Mouse (Mus musculus) liver, embryonic 14.5 days (tissue): ENCODE data around the gene Tsc22d1. TPM values are rescaled to one million over a fixed set of nuclear protein-coding genes. Genes with fewer than 3 reads are reported as not detected.

Experiments used
- ATAC-seq: fragments of 200-750 bp; cut with Nextera tagmentation; 2 replicates; pipeline ENCODE4 v1.8.0; 2017; ENCODE audit warnings: moderate number of reproducible peaks, mild to moderate bottlenecking, moderate library complexity; ENCODE audit not compliant: insufficient read depth
- DNase-seq, 3 experiments: peaks; one replicate each; pipeline ENCODE4 v3.0.0-alpha.2; 2012 to 2013; ENCODE audit warnings: low read depth in 3 of 3, low spot score in 3 of 3
- H3K27ac ChIP-seq: fragments of 300-500 bp; sonication (generic); 2 replicates; pipeline ENCODE4 v1.5.1; 2014; ENCODE audit warnings: moderate library complexity, mild to moderate bottlenecking, control low read depth, inconsistent platforms
- H3K27me3 ChIP-seq: fragments of 300-500 bp; sonication (generic); 2 replicates; pipeline ENCODE4 v1.6.1; 2014; ENCODE audit warnings: mild to moderate bottlenecking, low read length, moderate library complexity; ENCODE audit not compliant: control insufficient read depth, insufficient read depth
- H3K36me3 ChIP-seq: fragments of 300-500 bp; sonication (generic); replicated peaks from 2 replicates; pipeline ENCODE4 v1.6.1; 2014; ENCODE audit warnings: low read depth; ENCODE audit not compliant: control insufficient read depth, insufficient read depth
- H3K4me1 ChIP-seq, 2 experiments: fragments of 200-500 bp in 1 of 2; fragments of 300-500 bp in 1 of 2; sonication (generic) in 1 of 2; replicated peaks; 2 replicates each; pipeline ENCODE4 v1.6.1; 2012 to 2014; ENCODE audit warnings: antibody characterized with exemption in 1 of 2, inconsistent platforms in 1 of 2, low read length in 1 of 2; ENCODE audit not compliant: control insufficient read depth in 2 of 2, insufficient read depth in 2 of 2
- H3K4me2 ChIP-seq: fragments of 300-500 bp; sonication (generic); 2 replicates; pipeline ENCODE4 v1.6.1; 2014; ENCODE audit warnings: low read depth, mild to moderate bottlenecking, control low read depth, moderate library complexity
- H3K4me3 ChIP-seq, 2 experiments: fragments of 200-500 bp in 1 of 2; fragments of 300-500 bp in 1 of 2; sonication (generic) in 1 of 2; 2 replicates each; pipeline ENCODE4 v1.5.1; 2012 to 2014; ENCODE audit warnings: low read depth in 2 of 2, low read length in 2 of 2, mild to moderate bottlenecking in 2 of 2, control low read depth in 1 of 2, inconsistent platforms in 1 of 2, moderate library complexity in 1 of 2; ENCODE audit not compliant: insufficient read depth in 1 of 2
- H3K9ac ChIP-seq: fragments of 300-500 bp; sonication (generic); replicated peaks from 2 replicates; pipeline ENCODE4 v1.6.1; 2014; ENCODE audit warnings: mild to moderate bottlenecking, control low read depth, moderate library complexity
- H3K9me3 ChIP-seq: fragments of 300-500 bp; sonication (generic); 2 replicates; pipeline ENCODE4 v1.6.1; 2016; ENCODE audit warnings: low read length, mixed read lengths; ENCODE audit not compliant: control insufficient read depth
- CTCF ChIP-seq: IDR thresholded peaks from 2 replicates; pipeline ENCODE4 v1.5.1; 2016; ENCODE audit warnings: antibody characterized with exemption, low read depth, control low read depth
- EP300 ChIP-seq: IDR thresholded peaks from 2 replicates; pipeline ENCODE4 v1.6.1; 2016; ENCODE audit warnings: antibody characterized with exemption, low read depth
- WGBS: fragments of 180-500 bp; shearing (Covaris S2); extraction: QIAGEN DNeasy Blood & Tissue Kit; methylation state at CpG from one replicate; pipeline ENCODE4 v1.1.7; 2014; ENCODE audit not compliant: insufficient replicate concordance; 5-methylcytosine and 5-hydroxymethylcytosine counted together
- polyA plus RNA-seq, 2 experiments: library from polyadenylated mRNA; depleted of rRNA in 1 of 2; stranded (reverse) in 1 of 2; unstranded in 1 of 2; fragments of >200 nt; fragmentation: Nextera tagmentation in 1 of 2; extraction: Ambion mirVana in 1 of 2; gene quantifications; 2 replicates each; pipeline versions ENCODE4 v1.2.1 to v1.2.3; 2012 to 2014

Tsc22d1 gene
- polyA plus RNA-seq (2012; rRNA removed) (48.0 and 61.3 TPM in 2 replicates), polyA plus RNA-seq (2014; fragmentation: Nextera tagmentation; extraction: Ambion mirVana) (115 and 129 TPM in 2 replicates)

- H3K4me3 ChIP-seq: peak within 1 kb of the TSS; percentile 52 to 57
- peaks cover 0 to 2% of the 10 kb centered on the region in 2 experiments; a peak in 1 of 4 replicates for H3K4me1 ChIP-seq
- no peak for TF ChIP-seq EP300
- TF ChIP-seq CTCF: no peak
- ATAC-seq: peak; percentile 21
- peaks cover 30% of the 10 kb centered on the region for H3K27me3 ChIP-seq
- H3K27ac ChIP-seq: no peak within 1 kb of the TSS
- H3K4me2 ChIP-seq: peak within 1 kb of the TSS; percentile 70
- H3K9ac ChIP-seq: peak within 1 kb of the TSS; percentile 44
- WGBS: under 1% methylated on average over 105 of the region's 128 CpGs
- no peak for DNase-seq
- no peaks in the 10 kb centered on the region for H3K36me3 ChIP-seq
- no peaks in the 10 kb centered on the region for H3K9me3 ChIP-seq
Observed at GRCm38 (mm10) chr14:76414862-76415780, at the start of gene Tsc22d1. TSS of gene Tsc22d1 (plus strand) at chr14:76414961.

- no peak for ATAC-seq
- Histone ChIP-seq H3K27ac (no peak overlapping the region), H3K27me3 (no peaks in the 10 kb centered on the region), H3K4me2 (no peak overlapping the region), H3K9ac (no peak overlapping the region), H3K9me3 (no peaks in the 10 kb centered on the region), H3K36me3 (no peaks in the 10 kb centered on the region), H3K4me3 (no peak overlapping the region), H3K4me1 (no peaks in the 10 kb centered on the region)
- no peak for TF ChIP-seq CTCF
- DNase-seq: no peak
- 76% methylated on average over 6 of the region's 6 CpGs for WGBS
Observed at GRCm38 (mm10) chr14:76373638-76374037, 41.1 kb upstream of the Tsc22d1 start.

- Histone ChIP-seq H3K36me3 (no peaks in the 10 kb centered on the region), H3K9ac (no peak overlapping the region), H3K9me3 (no peaks in the 10 kb centered on the region), H3K4me1 (no peaks in the 10 kb centered on the region), H3K27ac (no peak overlapping the region), H3K4me2 (no peak overlapping the region), H3K27me3 (no peaks in the 10 kb centered on the region), H3K4me3 (no peak overlapping the region)
- DNase-seq (no peak), ATAC-seq (no peak)
- TF ChIP-seq EP300 (no peak), CTCF (no peak)
- WGBS: 60% methylated on average over 6 of the region's 6 CpGs
Observed at GRCm38 (mm10) chr14:76374601-76375000, 40.2 kb upstream of the Tsc22d1 start.

GRCm38 (mm10) chr14:76376561-76376960, 38.2 kb upstream of the Tsc22d1 start:
- DNase-seq (no peak), ATAC-seq (no peak)
- WGBS: 62% methylated on average over 5 of the region's 5 CpGs
- H3K9ac ChIP-seq: no peak overlapping the region
- H3K4me1 ChIP-seq: no peaks in the 10 kb centered on the region
- no peaks in the 10 kb centered on the region for H3K36me3 ChIP-seq
- no peak overlapping the region for H3K27ac ChIP-seq
- TF ChIP-seq EP300 (no peak), CTCF (no peak)
- no peaks in the 10 kb centered on the region for H3K9me3 ChIP-seq
- no peak overlapping the region for H3K4me2 ChIP-seq
- no peaks in the 10 kb centered on the region for H3K27me3 ChIP-seq
- H3K4me3 ChIP-seq: no peak overlapping the region

- no peak overlapping the region for H3K4me2 ChIP-seq
- no peaks in the 10 kb centered on the region for H3K27me3 ChIP-seq
- H3K9ac ChIP-seq: no peak overlapping the region
- 78% methylated on average over 3 of the region's 3 CpGs for WGBS
- H3K36me3 ChIP-seq: no peaks in the 10 kb centered on the region
- H3K9me3 ChIP-seq: no peaks in the 10 kb centered on the region
- H3K4me3 ChIP-seq: no peak overlapping the region
- H3K27ac ChIP-seq: no peak overlapping the region
- no peak for ATAC-seq
- no peaks in the 10 kb centered on the region for H3K4me1 ChIP-seq
- DNase-seq: no peak
- TF ChIP-seq EP300 (no peak), CTCF (no peak)
Observed at GRCm38 (mm10) chr14:76379411-76379810, 35.4 kb upstream of the Tsc22d1 start.
